Mouse (Mus musculus) liver, embryonic 13.5 days (tissue): Measurements from ENCODE around the gene Pdhb. TPM values are rescaled to one million over a fixed set of nuclear protein-coding genes. Genes with fewer than 3 reads are reported as not detected.

Experiments used
- ATAC-seq: fragments of 200-750 bp; cut with Nextera tagmentation; 2 replicates; pipeline ENCODE4 v1.8.0; 2017; ENCODE audit warnings: low read depth, mild to moderate bottlenecking, moderate number of reproducible peaks, moderate library complexity
- DNase-seq: peaks from one replicate; pipeline ENCODE4 v3.0.0; 2022
- H3K27ac ChIP-seq: fragments of 300-500 bp; sonication (generic); 2 replicates; pipeline ENCODE4 v1.5.1; 2015; ENCODE audit warnings: moderate library complexity, mild to moderate bottlenecking, inconsistent platforms
- H3K27me3 ChIP-seq: fragments of 300-500 bp; sonication (generic); 2 replicates; pipeline ENCODE4 v1.6.1; 2015; ENCODE audit warnings: mild to moderate bottlenecking, inconsistent platforms
- H3K36me3 ChIP-seq: fragments of 300-500 bp; sonication (generic); 2 replicates; pipeline ENCODE4 v1.6.1; 2015; ENCODE audit warnings: mild to moderate bottlenecking, inconsistent platforms
- H3K4me1 ChIP-seq: fragments of 300-500 bp; sonication (generic); replicated peaks from 2 replicates; pipeline ENCODE4 v1.6.1; 2015; ENCODE audit warnings: inconsistent platforms
- H3K4me2 ChIP-seq: fragments of 300-500 bp; sonication (generic); 2 replicates; pipeline ENCODE4 v1.6.1; 2015; ENCODE audit warnings: inconsistent platforms, mild to moderate bottlenecking, moderate library complexity
- H3K4me3 ChIP-seq: fragments of 300-500 bp; sonication (generic); replicated peaks from 2 replicates; pipeline ENCODE4 v1.5.1; 2015; ENCODE audit warnings: mild to moderate bottlenecking, inconsistent platforms
- H3K9ac ChIP-seq: fragments of 300-500 bp; sonication (generic); 2 replicates; pipeline ENCODE4 v1.6.1; 2015; ENCODE audit warnings: mild to moderate bottlenecking, inconsistent platforms
- H3K9me3 ChIP-seq: fragments of 300-500 bp; sonication (generic); replicated peaks from 2 replicates; pipeline ENCODE4 v1.6.1; 2016; ENCODE audit warnings: inconsistent platforms
- WGBS: fragments of 180-500 bp; shearing (Covaris S2); methylation state at CpG from one replicate; pipeline ENCODE4 v1.1.7; 2015; ENCODE audit not compliant: insufficient replicate concordance; 5-methylcytosine and 5-hydroxymethylcytosine counted together
- polyA plus RNA-seq: library from polyadenylated mRNA; unstranded; fragments of >200 nt; fragmentation: Nextera tagmentation; extraction: Ambion mirVana; gene quantifications from 2 replicates; pipeline ENCODE4 v1.2.1, GENCODE M21; 2015

The Pdhb gene
- polyA plus RNA-seq, 1 experiment from 2014 or later: 130 TPM

DNA sequence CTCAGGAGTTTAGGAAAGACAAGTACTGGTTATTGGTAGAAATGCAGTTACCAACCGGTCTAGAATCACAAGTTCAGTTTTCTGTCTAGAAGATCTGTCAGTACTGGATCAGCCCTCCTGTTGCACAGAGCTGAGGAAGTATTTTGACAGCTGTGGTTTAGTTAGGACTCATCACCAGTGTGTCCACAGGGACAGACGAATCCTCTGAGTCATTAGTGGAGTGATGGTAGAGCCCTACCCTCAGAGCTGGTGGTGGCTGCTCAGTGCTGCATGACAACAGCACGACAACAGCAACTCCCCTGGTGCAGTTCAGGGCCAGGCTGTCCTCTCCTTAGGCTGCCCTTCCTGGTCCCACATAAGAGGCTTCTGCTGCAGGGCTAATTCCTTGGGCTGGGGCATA lies 18.8 kb downstream of the Pdhb start:
- 37% methylated on average over 3 of the region's 3 CpGs for WGBS

DNA sequence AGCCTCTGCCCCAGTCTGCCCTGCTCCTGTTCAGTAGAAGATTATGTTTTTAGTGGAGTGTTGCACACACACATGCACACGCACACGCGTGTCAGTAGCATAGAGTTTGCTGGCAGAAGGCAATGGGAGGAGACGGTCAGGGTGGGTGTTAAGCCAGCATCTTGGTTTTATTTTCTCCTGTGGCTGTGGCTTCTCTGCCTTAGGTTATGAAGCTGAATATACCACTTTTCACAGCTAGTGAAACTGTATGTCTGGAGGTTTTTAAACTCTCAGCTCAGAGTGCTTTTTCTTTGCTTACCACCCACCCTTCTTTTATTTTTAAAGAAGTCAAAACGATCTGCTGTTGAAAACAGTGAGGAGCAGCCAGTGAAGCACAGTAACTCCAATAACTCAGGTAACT lies 21.1 kb downstream of the Pdhb start:
- 83% methylated on average over 5 of the region's 5 CpGs for WGBS
- H3K27me3 ChIP-seq: no peaks in the 10 kb centered on the region
- no peak overlapping the region for H3K4me2 ChIP-seq
- H3K9ac ChIP-seq: no peak overlapping the region
- H3K4me1 ChIP-seq: no peaks in the 10 kb centered on the region
- H3K27ac ChIP-seq: no peak overlapping the region
- no peaks in the 10 kb centered on the region for H3K9me3 ChIP-seq
- ATAC-seq (no peak), DNase-seq (no peak)
- H3K36me3 ChIP-seq: peaks cover 7% of the 10 kb centered on the region
- H3K4me3 ChIP-seq: no peak overlapping the region

More for the DNA sequence above, 18.8 kb downstream of the Pdhb start:
- Histone ChIP-seq H3K9me3 (no peaks in the 10 kb centered on the region), H3K27me3 (no peaks in the 10 kb centered on the region), H3K27ac (no peak overlapping the region), H3K4me1 (no peaks in the 10 kb centered on the region), H3K4me2 (no peak overlapping the region), H3K9ac (no peak overlapping the region), H3K4me3 (no peak overlapping the region), H3K36me3 (peaks cover 7% of the 10 kb centered on the region; the same call in 1 of the 2 replicates)
- DNase-seq (no peak), ATAC-seq (0 out of 2 replicates have a peak, but pooled peaks have one; percentile 34)

DNA sequence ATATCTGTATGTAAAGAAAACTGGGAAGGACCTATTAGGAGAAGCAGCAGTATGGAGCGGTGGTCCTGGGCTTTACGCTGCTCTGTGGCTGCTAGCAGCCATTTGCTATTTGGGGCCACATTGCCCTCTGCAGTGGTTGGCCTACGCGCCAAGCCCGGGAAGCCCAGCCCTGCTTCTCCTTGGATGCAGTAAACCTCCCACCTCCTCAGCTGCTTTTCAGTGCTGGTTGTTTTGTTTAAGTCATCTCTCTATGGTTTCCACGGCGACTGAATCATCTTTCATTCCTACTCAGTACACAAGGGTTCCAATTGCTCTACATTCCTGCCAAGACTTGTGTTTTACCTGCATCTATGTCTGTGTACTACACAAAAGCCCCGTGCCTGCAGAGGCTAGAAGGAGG lies 24.0 kb downstream of the Pdhb start:
- DNase-seq: no peak
- H3K4me1 ChIP-seq: no peaks in the 10 kb centered on the region
- no peak overlapping the region for H3K27ac ChIP-seq
- H3K4me3 ChIP-seq: no peak overlapping the region
- no peak for ATAC-seq
- H3K4me2 ChIP-seq: no peak overlapping the region
- H3K27me3 ChIP-seq: no peaks in the 10 kb centered on the region
- H3K9ac ChIP-seq: no peak overlapping the region
- no peaks in the 10 kb centered on the region for H3K9me3 ChIP-seq
- 79% methylated on average over 8 of the region's 8 CpGs for WGBS
- H3K36me3 ChIP-seq: peaks cover 23% of the 10 kb centered on the region

DNA sequence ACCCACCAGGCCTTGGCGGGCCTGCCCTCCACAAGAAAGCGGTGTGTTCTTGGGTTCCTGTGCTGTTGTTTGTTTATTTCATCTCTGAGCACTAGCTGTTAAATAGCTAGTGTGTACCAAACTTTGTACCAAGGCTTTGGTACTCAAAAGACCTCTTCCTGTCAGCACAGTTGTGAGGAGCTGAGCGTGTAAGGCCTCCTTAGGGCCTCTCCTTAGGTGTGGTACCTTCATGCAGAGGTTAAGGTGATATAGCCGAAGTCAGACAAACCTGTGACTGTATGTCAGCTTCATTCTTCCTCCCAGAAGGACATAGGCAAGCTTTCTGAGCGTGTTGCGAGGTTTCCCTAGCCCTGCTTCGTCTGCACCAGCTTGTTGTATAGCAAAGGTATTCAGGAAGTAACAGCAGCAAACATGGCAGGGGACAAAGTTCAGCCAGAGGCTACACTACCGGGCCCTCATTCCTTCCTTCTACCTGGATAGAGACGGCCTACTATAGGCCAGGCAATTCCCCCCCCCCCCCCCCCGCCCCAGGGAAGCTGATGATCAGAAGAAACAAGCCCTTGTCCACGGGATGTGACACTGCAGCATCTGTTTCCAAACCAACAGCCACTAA lies 26.1 kb downstream of the Pdhb start:
- Histone ChIP-seq H3K27me3 (no peaks in the 10 kb centered on the region), H3K9ac (no peak overlapping the region), H3K9me3 (no peaks in the 10 kb centered on the region), H3K4me2 (no peak overlapping the region), H3K4me1 (no peaks in the 10 kb centered on the region), H3K36me3 (peaks cover 19% of the 10 kb centered on the region), H3K27ac (no peak overlapping the region), H3K4me3 (no peak overlapping the region)
- ATAC-seq: no peak
- 69% methylated on average over 11 of the region's 11 CpGs for WGBS
- no peak for DNase-seq

DNA sequence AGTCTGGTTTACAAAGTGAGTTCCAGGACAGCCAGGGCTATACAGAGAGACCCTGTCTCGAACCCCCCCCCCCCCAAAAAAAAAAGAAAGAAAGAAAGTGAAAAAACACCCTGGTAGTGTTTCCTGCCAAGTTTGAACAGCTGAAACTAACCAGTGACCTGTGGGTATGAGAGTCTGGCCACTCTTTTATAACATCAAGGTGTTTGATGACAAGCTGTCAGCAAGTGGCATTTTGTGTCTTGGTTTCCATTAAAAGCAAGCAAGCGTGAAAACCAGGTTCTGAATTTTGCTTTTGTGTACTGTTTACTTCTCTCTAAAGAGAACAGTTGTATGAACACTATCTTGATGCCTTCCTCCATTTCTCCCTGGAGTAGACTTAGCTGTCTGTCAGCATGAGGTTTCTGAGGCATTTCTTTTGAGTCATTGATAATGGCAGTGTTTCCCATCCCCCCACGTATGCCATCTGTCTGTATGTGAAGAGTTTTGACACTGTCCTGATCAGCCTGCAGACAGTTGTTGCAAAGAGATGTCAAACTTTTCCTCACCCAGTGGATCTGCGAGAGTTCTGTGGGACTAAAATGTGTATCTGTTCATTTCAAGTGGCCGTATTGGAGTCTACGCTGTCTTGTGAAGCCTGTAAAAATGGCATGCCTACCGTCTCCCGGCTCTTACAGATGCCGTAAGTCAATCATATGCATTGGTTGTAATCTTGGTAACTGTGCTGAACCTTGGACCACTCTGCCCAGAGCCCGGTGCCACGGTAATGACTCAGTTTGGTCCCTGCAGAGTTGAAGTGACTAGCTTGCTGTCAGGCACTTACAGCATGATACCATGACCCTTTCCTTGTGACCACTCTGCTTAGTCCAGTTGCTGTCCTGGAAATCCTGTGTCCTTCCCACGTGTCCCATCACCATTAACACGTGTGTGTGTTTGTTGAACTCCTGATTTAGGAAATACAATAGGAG lies 26.9 kb downstream of the Pdhb start:
- Histone ChIP-seq H3K4me3 (no peak overlapping the region), H3K27ac (no peak overlapping the region), H3K27me3 (no peaks in the 10 kb centered on the region), H3K4me2 (no peak overlapping the region), H3K9me3 (no peaks in the 10 kb centered on the region), H3K9ac (no peak overlapping the region), H3K36me3 (peaks cover 23% of the 10 kb centered on the region), H3K4me1 (no peaks in the 10 kb centered on the region)
- DNase-seq (no peak), ATAC-seq (no peak)
- 80% methylated on average over 13 of the region's 13 CpGs for WGBS

DNA sequence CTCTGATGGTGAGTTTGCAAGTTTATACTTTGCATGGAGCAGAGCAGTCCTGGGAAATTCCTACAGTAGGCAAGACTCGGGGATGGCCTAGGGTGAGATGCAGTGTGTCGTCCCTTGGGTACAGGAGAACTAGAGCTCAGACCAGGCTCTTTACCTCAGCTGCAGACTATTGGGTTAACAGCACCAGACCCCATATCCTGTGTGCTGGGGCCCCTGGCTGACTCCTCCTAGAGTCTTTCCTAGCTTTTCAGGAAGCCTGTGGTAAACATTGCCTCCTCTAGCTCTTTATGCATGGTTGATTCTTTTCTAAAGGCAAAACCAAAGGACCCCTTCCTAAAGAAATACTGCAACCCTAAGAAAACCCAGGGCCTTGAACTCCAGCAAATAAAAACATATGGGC lies 31.7 kb downstream of the Pdhb start:
- no peak for DNase-seq

DNA sequence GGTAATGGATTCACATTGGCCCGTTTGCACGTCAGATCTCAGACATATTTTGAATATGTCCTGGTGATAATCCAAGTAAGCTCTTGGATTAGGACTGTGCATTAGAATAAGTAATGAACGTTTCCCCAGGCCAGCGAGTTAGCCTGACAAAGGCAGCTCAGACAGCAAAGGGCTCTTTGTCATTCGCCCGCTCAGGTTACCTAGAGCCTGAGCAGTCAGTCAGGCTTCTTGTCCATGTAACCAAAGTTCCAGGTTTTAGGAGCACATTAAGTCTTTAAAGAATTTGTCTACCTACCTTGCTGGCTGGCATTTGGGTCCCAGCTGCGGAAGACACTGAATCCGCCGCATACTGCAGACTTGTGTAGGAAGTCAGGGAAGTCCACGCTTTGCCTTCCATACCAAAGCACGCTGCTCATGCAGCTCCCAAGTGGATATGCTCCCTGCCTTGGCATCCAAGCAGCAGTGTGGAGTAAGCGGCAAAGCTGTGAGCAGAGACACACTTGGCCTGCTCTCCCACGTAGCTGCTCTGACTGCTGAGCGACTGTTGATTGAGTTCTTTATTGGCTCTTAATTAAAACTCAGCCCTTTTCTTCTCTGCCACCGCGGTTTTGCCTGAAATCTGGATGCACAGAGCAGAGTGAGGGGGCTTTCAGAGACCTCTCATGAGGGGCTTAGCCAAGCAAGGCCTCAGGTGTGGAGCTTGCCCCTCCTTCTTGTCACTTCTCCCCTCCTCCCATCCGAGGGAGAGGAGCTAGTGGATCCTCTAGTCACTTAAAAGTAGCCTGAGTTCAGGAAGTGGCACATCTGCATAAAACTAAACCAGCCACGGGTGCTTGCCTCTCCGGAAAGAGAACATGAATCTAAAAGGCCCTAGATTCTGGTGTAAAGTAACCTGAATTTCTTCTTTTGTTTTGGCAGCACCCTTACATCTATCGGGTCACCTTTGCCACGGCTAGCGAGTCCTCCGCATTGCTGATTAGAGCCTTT lies 32.8 kb downstream of the Pdhb start:
- Histone ChIP-seq H3K27me3 (no peaks in the 10 kb centered on the region), H3K4me3 (no peak overlapping the region), H3K36me3 (peaks cover 17% of the 10 kb centered on the region), H3K9me3 (no peaks in the 10 kb centered on the region), H3K4me1 (no peaks in the 10 kb centered on the region), H3K27ac (no peak overlapping the region), H3K4me2 (no peak overlapping the region), H3K9ac (no peak overlapping the region)
- DNase-seq (no peak), ATAC-seq (no peak)
- 77% methylated on average over 23 of the region's 23 CpGs for WGBS

More for the DNA sequence above, 31.7 kb downstream of the Pdhb start:
- Histone ChIP-seq H3K27me3 (no peaks in the 10 kb centered on the region), H3K36me3 (peaks cover 20% of the 10 kb centered on the region), H3K27ac (no peak overlapping the region), H3K4me3 (no peak overlapping the region), H3K4me1 (no peaks in the 10 kb centered on the region), H3K9ac (no peak overlapping the region), H3K9me3 (no peaks in the 10 kb centered on the region), H3K4me2 (no peak overlapping the region)
- WGBS: 36% methylated on average over 2 of the region's 2 CpGs
- no peak for ATAC-seq

DNA sequence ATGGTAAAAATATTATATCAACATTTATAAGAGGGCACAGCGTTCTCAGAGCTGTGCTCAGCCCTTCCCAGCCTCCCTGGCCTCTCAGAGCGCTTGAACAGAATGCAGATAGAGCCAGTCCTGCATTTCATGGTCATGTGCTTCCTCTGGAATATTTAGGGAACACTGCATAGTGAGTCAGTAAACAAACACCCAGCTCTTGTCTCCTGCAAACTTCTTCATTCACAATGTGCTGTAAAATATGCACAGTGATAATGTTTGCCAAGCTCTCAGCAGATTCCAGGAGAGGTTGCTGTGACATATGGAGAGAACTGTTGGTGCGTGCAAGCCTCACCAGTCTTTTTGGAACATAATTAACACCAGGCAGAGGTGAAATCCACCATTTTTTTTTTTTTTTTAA lies 37.7 kb downstream of the Pdhb start:
- WGBS: 75% methylated on average over 3 of the region's 3 CpGs
- Histone ChIP-seq H3K27me3 (no peaks in the 10 kb centered on the region), H3K36me3 (peaks cover 7% of the 10 kb centered on the region), H3K9ac (no peak overlapping the region), H3K27ac (no peak overlapping the region), H3K4me1 (peaks cover 7% of the 10 kb centered on the region), H3K4me2 (no peak overlapping the region), H3K4me3 (no peak overlapping the region), H3K9me3 (no peaks in the 10 kb centered on the region)
- ATAC-seq: no peak
- no peak for DNase-seq

DNA sequence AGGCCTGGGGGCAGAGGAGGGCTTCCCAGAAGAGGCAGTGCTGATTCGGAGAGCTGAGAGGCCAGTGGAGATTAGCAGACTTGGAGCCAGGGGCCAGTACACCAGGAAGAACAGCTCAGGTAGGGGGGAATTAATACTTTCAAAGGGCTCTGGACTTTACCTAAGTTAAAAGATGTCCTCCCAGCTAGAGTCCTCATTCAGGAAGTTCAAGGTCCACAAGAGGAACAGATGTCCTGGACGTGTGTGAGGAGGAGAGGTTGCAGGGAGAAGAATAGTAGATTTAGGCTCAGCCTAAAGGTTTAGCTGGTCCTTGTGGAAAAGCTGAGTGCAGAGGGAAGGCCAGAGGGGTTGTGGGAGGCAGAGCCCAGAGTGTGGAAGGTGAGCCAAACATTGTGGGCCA lies 38.6 kb downstream of the Pdhb start:
- H3K36me3 ChIP-seq: peaks cover 7% of the 10 kb centered on the region
- no peaks in the 10 kb centered on the region for H3K27me3 ChIP-seq
- H3K9me3 ChIP-seq: no peaks in the 10 kb centered on the region
- DNase-seq: no peak
- H3K4me3 ChIP-seq: no peak overlapping the region
- 61% methylated on average over 2 of the region's 2 CpGs for WGBS
- no peak for ATAC-seq
- H3K27ac ChIP-seq: no peak overlapping the region
- H3K4me2 ChIP-seq: no peak overlapping the region
- H3K9ac ChIP-seq: no peak overlapping the region
- peaks cover 7% of the 10 kb centered on the region for H3K4me1 ChIP-seq

DNA sequence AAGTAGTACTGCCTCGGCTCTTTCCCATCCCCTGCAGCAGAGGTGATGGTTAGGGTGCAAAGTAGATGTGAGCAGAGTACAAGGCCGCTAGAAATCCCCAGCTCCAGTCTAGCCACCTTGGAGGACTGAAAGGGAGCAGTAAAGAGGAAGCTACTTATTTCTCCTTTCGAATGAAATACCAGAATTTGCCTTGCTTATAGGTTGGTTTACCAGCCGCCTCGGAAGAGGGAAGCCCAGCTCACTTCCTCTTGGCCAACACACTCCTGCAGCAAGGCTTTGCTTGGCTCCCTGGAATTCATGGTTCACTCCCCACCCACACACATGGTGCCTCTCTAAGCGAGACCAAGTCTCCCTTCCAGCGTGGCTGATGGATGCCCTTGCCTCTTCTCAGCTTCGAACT lies 40.0 kb downstream of the Pdhb start:
- H3K4me3 ChIP-seq: no peak overlapping the region
- peaks cover 7% of the 10 kb centered on the region for H3K36me3 ChIP-seq
- no peak overlapping the region for H3K27ac ChIP-seq
- 44% methylated on average over 8 of the region's 8 CpGs for WGBS
- peaks cover 7% of the 10 kb centered on the region for H3K4me1 ChIP-seq
- ATAC-seq: no peak
- H3K27me3 ChIP-seq: no peaks in the 10 kb centered on the region
- no peak for DNase-seq
- no peak overlapping the region for H3K9ac ChIP-seq
- no peak overlapping the region for H3K4me2 ChIP-seq
- no peaks in the 10 kb centered on the region for H3K9me3 ChIP-seq

DNA sequence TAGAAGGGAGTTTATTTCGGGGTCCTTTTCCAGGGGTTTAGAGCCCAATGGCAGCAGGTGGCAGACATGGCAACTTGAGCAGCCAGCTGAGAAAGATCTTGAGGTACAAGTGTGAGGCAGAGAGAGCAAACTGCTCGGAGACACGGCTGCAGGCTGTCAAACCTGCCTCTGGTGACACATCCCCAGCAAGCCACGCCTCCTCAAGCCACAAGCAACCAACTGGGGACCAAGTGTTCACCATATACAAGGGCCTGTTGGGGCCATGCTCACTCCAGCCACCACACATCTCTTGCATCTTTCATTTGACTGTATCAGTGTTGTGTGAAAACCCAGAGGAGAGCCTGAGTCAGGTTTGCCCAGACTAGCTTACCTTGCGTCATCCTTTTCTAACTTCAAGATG lies 44.9 kb downstream of the Pdhb start:
- WGBS: 62% methylated on average over 5 of the region's 5 CpGs
- Histone ChIP-seq H3K27me3 (no peaks in the 10 kb centered on the region), H3K36me3 (peaks cover 16% of the 10 kb centered on the region), H3K9ac (no peak overlapping the region), H3K27ac (no peak overlapping the region), H3K4me1 (no peaks in the 10 kb centered on the region; the same call in 1 of the 2 replicates), H3K4me3 (no peak overlapping the region), H3K4me2 (no peak overlapping the region), H3K9me3 (no peaks in the 10 kb centered on the region)
- DNase-seq (no peak), ATAC-seq (no peak)
